Mouse (Mus musculus): ENCODE measurements at regions not wholly inside any gene's neighbourhood (a gene's known extent, or its start where the extent isn't known, plus 50 kb on each side); places are given as distances from the start of the nearest gene placed in this dataset.

- no peaks in the 10 kb centered on the region for H3K36me3 ChIP-seq (replicated peaks; ENCODE audit: control insufficient read depth, insufficient read depth, low read depth, low read length)
- no peaks in the 10 kb centered on the region for H3K9me3 ChIP-seq (replicated peaks; ENCODE audit: control insufficient read depth, low read length)
- no peak overlapping the region for H3K4me3 ChIP-seq (ENCODE audit: low read depth, low read length)
- H3K27ac ChIP-seq (replicated peaks; ENCODE audit: low read depth, low read length): no peak overlapping the region
- no peak for ATAC-seq (replicated peaks; ENCODE audit: insufficient number of reproducible peaks, low FRiP score, low TSS enrichment, low read depth)
- H3K27me3 ChIP-seq (ENCODE audit: control insufficient read depth, insufficient read depth, low read length): no peaks in the 10 kb centered on the region
- H3K9ac ChIP-seq (replicated peaks; ENCODE audit: low read length): no peak overlapping the region
- no peak for DNase-seq (ENCODE audit: low spot score)
- 81% methylated on average over 5 of the region's 5 CpGs for WGBS
- no peak overlapping the region for H3K4me2 ChIP-seq (ENCODE audit: low read depth, low read length)
- H3K4me1 ChIP-seq (ENCODE audit: control insufficient read depth, insufficient read depth, low read length): no peaks in the 10 kb centered on the region
These were observed 109.4 kb upstream of the Tmtc1 start for GRCm38 (mm10) chr6:148553616-148554015.

DNA sequence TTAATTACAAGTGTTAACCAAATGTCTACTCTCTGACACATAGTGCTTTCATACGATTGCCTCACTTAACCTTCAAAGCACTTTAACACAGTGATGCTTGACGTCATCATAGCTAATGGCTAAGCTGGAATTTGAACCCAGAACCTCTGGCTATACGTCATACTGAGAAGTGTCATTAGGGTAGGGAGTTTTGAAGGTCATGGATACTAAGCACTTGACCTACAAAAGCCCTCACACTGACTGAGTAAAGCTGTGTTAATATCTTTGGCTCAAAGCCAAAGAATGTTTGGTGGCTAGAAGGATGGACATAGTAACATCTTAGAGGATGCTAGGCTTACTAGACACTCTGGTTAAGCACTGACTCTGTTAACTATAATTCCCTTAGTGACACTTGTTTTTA is 106.9 kb upstream of the Tmtc1 start:
- DNase-seq (ENCODE audit: low spot score): no peak
- no peak overlapping the region for H3K27ac ChIP-seq (replicated peaks; ENCODE audit: low read depth, low read length)
- no peak overlapping the region for H3K4me2 ChIP-seq (ENCODE audit: low read depth, low read length)
- no peak for ATAC-seq (replicated peaks; ENCODE audit: insufficient number of reproducible peaks, low FRiP score, low TSS enrichment, low read depth)
- WGBS: 74% methylated on average over 3 of the region's 3 CpGs
- H3K36me3 ChIP-seq (replicated peaks; ENCODE audit: control insufficient read depth, insufficient read depth, low read depth, low read length): no peaks in the 10 kb centered on the region
- H3K4me1 ChIP-seq (ENCODE audit: control insufficient read depth, insufficient read depth, low read length): no peaks in the 10 kb centered on the region
- no peaks in the 10 kb centered on the region for H3K9me3 ChIP-seq (replicated peaks; ENCODE audit: control insufficient read depth, low read length)
- H3K4me3 ChIP-seq (ENCODE audit: low read depth, low read length): no peak overlapping the region
- no peak overlapping the region for H3K9ac ChIP-seq (replicated peaks; ENCODE audit: low read length)
- H3K27me3 ChIP-seq (ENCODE audit: control insufficient read depth, insufficient read depth, low read length): no peaks in the 10 kb centered on the region

DNA sequence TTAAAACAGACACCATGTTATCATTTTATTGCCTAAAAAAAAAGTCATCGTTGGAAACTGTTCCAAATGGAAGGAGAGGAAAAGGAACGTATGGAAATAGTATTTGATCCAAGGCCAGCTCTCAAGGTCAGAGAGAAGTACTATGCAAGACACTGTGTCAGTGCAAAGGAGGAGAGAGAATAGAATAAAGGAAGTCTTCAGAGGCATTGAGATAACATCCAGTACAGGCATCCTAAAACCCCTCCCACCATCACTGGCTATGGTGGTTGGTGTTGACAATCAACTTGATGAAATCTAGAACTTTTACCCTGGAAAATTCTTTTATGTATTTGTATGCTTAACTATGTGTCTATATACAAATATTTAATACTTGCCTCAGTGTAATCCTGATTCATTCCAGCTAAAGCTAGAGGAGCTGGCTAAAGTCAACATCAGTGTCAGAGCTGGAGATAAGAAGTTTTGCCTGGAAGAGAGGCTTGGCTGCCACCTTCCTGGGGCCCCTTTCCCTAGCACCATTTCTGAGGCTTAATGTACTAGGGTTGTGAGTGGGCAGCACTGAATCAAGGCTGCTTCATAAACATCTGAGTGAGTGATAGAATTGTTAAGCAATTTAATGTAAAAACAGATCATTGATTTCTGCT is 104.1 kb upstream of the Tmtc1 start:
- no peaks in the 10 kb centered on the region for H3K27me3 ChIP-seq (ENCODE audit: control insufficient read depth, insufficient read depth, low read length)
- no peaks in the 10 kb centered on the region for H3K9me3 ChIP-seq (replicated peaks; ENCODE audit: control insufficient read depth, low read length)
- H3K36me3 ChIP-seq (replicated peaks; ENCODE audit: control insufficient read depth, insufficient read depth, low read depth, low read length): no peaks in the 10 kb centered on the region
- no peak overlapping the region for H3K4me3 ChIP-seq (ENCODE audit: low read depth, low read length)
- no peak overlapping the region for H3K4me2 ChIP-seq (ENCODE audit: low read depth, low read length)
- no peak for DNase-seq (ENCODE audit: low spot score)
- no peak overlapping the region for H3K27ac ChIP-seq (replicated peaks; ENCODE audit: low read depth, low read length)
- H3K4me1 ChIP-seq (ENCODE audit: control insufficient read depth, insufficient read depth, low read length): no peaks in the 10 kb centered on the region
- no peak for ATAC-seq (replicated peaks; ENCODE audit: insufficient number of reproducible peaks, low FRiP score, low TSS enrichment, low read depth)
- 85% methylated on average over 2 of the region's 2 CpGs for WGBS
- no peak overlapping the region for H3K9ac ChIP-seq (replicated peaks; ENCODE audit: low read length)

GRCm38 (mm10) chr6:148543047-148543446 is 98.9 kb upstream of the Tmtc1 start:
- Histone ChIP-seq H3K4me1 (ENCODE audit: control insufficient read depth, insufficient read depth, low read length) (no peaks in the 10 kb centered on the region), H3K9me3 (replicated peaks; ENCODE audit: control insufficient read depth, low read length) (no peaks in the 10 kb centered on the region), H3K27ac (replicated peaks; ENCODE audit: low read depth, low read length) (no peak overlapping the region), H3K36me3 (replicated peaks; ENCODE audit: control insufficient read depth, insufficient read depth, low read depth, low read length) (no peaks in the 10 kb centered on the region), H3K27me3 (ENCODE audit: control insufficient read depth, insufficient read depth, low read length) (no peaks in the 10 kb centered on the region), H3K9ac (replicated peaks; ENCODE audit: low read length) (no peak overlapping the region), H3K4me3 (ENCODE audit: low read depth, low read length) (no peak overlapping the region), H3K4me2 (ENCODE audit: low read depth, low read length) (no peak overlapping the region)
- ATAC-seq (replicated peaks; ENCODE audit: insufficient number of reproducible peaks, low FRiP score, low TSS enrichment, low read depth) (no peak), DNase-seq (ENCODE audit: low spot score) (no peak)
- WGBS: 69% methylated on average over 3 of the region's 3 CpGs

DNA sequence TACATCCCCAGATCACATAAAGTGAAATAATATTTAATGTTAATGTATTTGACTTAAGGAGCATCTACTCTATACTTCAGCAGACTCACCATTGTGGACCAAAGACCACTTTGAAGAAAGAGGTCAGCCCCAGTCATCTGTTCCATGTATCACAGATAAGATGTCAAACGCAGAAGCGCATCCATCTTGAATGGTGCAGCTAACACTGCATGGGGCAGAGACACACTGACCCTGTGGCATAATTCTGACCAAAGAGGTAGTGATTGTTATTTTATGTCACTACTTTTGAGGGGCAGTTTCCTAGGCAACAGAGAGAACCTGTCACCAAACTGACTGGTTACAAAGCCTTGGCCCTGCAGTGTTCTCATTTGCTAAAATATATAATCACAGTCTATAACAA is 97.8 kb upstream of the Tmtc1 start:
- Histone ChIP-seq H3K4me2 (ENCODE audit: low read depth, low read length) (no peak overlapping the region), H3K9ac (replicated peaks; ENCODE audit: low read length) (no peak overlapping the region), H3K9me3 (replicated peaks; ENCODE audit: control insufficient read depth, low read length) (no peaks in the 10 kb centered on the region), H3K4me1 (ENCODE audit: control insufficient read depth, insufficient read depth, low read length) (no peaks in the 10 kb centered on the region), H3K4me3 (ENCODE audit: low read depth, low read length) (no peak overlapping the region), H3K27ac (replicated peaks; ENCODE audit: low read depth, low read length) (no peak overlapping the region), H3K27me3 (ENCODE audit: control insufficient read depth, insufficient read depth, low read length) (no peaks in the 10 kb centered on the region), H3K36me3 (replicated peaks; ENCODE audit: control insufficient read depth, insufficient read depth, low read depth, low read length) (no peaks in the 10 kb centered on the region)
- ATAC-seq (replicated peaks; ENCODE audit: insufficient number of reproducible peaks, low FRiP score, low TSS enrichment, low read depth): no peak
- DNase-seq (ENCODE audit: low spot score): no peak
- 91% methylated on average over 2 of the region's 2 CpGs for WGBS

- DNase-seq (ENCODE audit: low spot score) (no peak), ATAC-seq (replicated peaks; ENCODE audit: insufficient number of reproducible peaks, low FRiP score, low TSS enrichment, low read depth) (no peak)
- H3K4me1 ChIP-seq (ENCODE audit: control insufficient read depth, insufficient read depth, low read length): no peaks in the 10 kb centered on the region
- H3K36me3 ChIP-seq (replicated peaks; ENCODE audit: control insufficient read depth, insufficient read depth, low read depth, low read length): no peaks in the 10 kb centered on the region
- H3K4me3 ChIP-seq (ENCODE audit: low read depth, low read length): no peak overlapping the region
- H3K27ac ChIP-seq (replicated peaks; ENCODE audit: low read depth, low read length): no peak overlapping the region
- no peaks in the 10 kb centered on the region for H3K27me3 ChIP-seq (ENCODE audit: control insufficient read depth, insufficient read depth, low read length)
- H3K9ac ChIP-seq (replicated peaks; ENCODE audit: low read length): no peak overlapping the region
- no peaks in the 10 kb centered on the region for H3K9me3 ChIP-seq (replicated peaks; ENCODE audit: control insufficient read depth, low read length)
- H3K4me2 ChIP-seq (ENCODE audit: low read depth, low read length): no peak overlapping the region
- 38% methylated on average over 4 of the region's 4 CpGs for WGBS
These were observed 95.2 kb upstream of the Tmtc1 start for GRCm38 (mm10) chr6:148539207-148539960.

DNA sequence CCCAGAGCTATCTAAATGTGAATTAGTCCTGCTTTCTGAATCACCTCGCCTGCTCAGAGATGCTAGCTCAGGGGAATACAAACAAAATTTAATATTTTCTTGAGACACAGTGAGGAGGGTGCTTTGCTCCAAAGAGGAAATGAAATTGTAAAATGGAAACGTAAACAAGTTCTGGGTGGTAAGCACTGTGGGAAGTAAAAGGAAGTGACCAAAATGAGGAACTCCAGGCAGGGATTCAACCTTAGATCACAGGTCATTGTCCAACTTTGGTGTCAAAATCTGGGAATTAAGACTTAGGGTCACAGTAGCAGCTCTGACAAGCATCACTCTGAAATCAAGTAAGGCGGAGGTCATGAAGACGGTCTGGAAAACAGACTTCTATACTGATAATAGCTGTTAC is 90.2 kb upstream of the Tmtc1 start:
- DNase-seq (ENCODE audit: low spot score): no peak
- no peaks in the 10 kb centered on the region for H3K4me1 ChIP-seq (ENCODE audit: control insufficient read depth, insufficient read depth, low read length)
- H3K9me3 ChIP-seq (replicated peaks; ENCODE audit: control insufficient read depth, low read length): no peaks in the 10 kb centered on the region
- no peak for ATAC-seq (replicated peaks; ENCODE audit: insufficient number of reproducible peaks, low FRiP score, low TSS enrichment, low read depth)
- no peak overlapping the region for H3K9ac ChIP-seq (replicated peaks; ENCODE audit: low read length)
- no peak overlapping the region for H3K4me3 ChIP-seq (ENCODE audit: low read depth, low read length)
- H3K36me3 ChIP-seq (replicated peaks; ENCODE audit: control insufficient read depth, insufficient read depth, low read depth, low read length): no peaks in the 10 kb centered on the region
- H3K4me2 ChIP-seq (ENCODE audit: low read depth, low read length): no peak overlapping the region
- H3K27me3 ChIP-seq (ENCODE audit: control insufficient read depth, insufficient read depth, low read length): no peaks in the 10 kb centered on the region
- WGBS: 74% methylated on average over 4 of the region's 4 CpGs
- no peak overlapping the region for H3K27ac ChIP-seq (replicated peaks; ENCODE audit: low read depth, low read length)

- DNase-seq (ENCODE audit: low spot score) (no peak), ATAC-seq (replicated peaks; ENCODE audit: insufficient number of reproducible peaks, low FRiP score, low TSS enrichment, low read depth) (no peak)
- H3K27ac ChIP-seq (replicated peaks; ENCODE audit: low read depth, low read length): no peak overlapping the region
- WGBS: 96% methylated on average over 1 of the region's 1 CpGs
- no peaks in the 10 kb centered on the region for H3K36me3 ChIP-seq (replicated peaks; ENCODE audit: control insufficient read depth, insufficient read depth, low read depth, low read length)
- H3K4me3 ChIP-seq (ENCODE audit: low read depth, low read length): no peak overlapping the region
- H3K4me1 ChIP-seq (ENCODE audit: control insufficient read depth, insufficient read depth, low read length): no peaks in the 10 kb centered on the region
- no peaks in the 10 kb centered on the region for H3K27me3 ChIP-seq (ENCODE audit: control insufficient read depth, insufficient read depth, low read length)
- no peaks in the 10 kb centered on the region for H3K9me3 ChIP-seq (replicated peaks; ENCODE audit: control insufficient read depth, low read length)
- no peak overlapping the region for H3K9ac ChIP-seq (replicated peaks; ENCODE audit: low read length)
- no peak overlapping the region for H3K4me2 ChIP-seq (ENCODE audit: low read depth, low read length)
These were observed 86.9 kb upstream of the Tmtc1 start for GRCm38 (mm10) chr6:148531068-148531467.

Data from embryonic facial prominence, embryonic 11.5 days (tissue).